Mouse (Mus musculus) fibroblast of lung, adult 2 months (primary cell): ENCODE data around the gene Mdh1b.

ENCODE experiments used
- DNase-seq: peaks from one replicate; pipeline ENCODE4 v3.0.0-alpha.2; 2011; ENCODE audit warnings: low read depth

Mdh1b gene

DNA sequence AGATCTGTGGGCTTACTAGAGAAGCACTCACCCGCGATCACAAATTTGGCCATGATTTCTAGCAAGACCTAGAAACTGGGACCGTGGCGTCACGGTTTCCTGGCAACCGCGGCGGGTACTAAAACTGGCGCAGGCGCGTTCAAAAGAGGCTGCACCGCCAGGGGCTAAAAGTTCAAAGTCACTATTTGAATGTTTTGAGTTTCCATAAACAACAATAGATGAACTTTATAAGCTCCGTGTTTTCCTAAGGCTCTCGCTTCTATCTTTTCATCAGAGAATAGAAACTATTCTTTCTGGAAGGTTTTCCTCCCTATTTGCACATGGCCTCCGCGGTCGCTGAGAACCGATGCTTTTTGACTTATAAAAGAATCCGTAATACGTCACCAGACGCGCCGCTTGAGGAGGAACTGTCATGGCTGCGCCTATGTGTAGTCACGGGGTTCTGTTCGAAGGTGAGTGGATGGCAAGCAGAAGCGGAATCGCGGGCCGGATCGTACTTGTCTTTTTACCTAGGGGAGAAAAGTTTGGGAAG lies at the start of gene Mdh1b, which contains the start of gene Fastkd2:
Gene Mdh1b (minus strand): TSS at position 79 of the 532 bp plus-strand sequence.
Gene Fastkd2 (plus strand): TSS at position 375 of the 532 bp plus-strand sequence.
- peak; percentile 90 for DNase-seq

- DNase-seq, result peak; percentile 85
Measured at GRCm38 (mm10) chr1:63776902-63777630, 46.9 kb upstream of the Mdh1b start.

DNA sequence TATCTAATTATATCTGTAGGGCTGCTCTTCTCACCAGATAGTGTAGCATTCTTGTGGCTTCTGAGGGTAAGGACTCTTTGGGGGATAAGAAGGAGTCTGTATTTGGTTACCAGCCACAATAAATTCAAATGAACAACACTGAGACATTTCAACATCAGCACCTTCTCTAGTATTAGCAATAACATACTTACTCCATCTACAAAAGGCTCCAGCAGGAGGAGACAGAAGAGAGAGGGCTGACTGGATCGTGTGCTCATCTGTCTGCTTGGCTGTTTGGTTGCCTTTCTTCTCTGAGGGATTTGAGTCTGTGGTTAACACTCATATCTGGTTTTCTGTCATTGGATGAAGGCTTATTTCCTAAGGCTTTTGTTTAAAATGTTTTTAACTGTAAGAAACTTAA lies 46.3 kb upstream of the Mdh1b start:
- peak; percentile 40 for DNase-seq

GRCm38 (mm10) chr1:63770309-63770708 lies 40.2 kb upstream of the Mdh1b start:
- no peak for DNase-seq

DNA sequence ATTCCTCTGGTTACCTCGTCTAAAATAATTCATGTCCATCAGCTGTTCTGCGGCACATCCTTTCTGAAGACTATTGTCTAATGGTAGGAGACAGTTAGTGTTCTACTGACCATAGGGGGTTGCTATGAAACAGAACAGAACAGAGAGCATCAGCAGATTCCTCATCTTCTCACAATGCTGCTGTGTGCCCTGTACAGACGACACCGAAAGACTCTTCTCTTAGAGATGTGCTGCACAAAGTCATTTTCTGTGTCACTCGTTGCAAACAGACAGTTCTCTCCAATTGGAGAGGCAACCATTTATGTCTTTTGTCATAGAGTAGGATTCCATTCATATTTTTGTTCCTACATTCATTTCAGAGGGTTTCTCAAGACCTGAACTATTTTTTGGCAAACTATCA lies 39.0 kb upstream of the Mdh1b start, which contains the start of gene 4933402D24Rik:
Gene 4933402D24Rik (minus strand): TSS at position 101 of the 400 bp plus-strand sequence.
- DNase-seq, result no peak

DNA sequence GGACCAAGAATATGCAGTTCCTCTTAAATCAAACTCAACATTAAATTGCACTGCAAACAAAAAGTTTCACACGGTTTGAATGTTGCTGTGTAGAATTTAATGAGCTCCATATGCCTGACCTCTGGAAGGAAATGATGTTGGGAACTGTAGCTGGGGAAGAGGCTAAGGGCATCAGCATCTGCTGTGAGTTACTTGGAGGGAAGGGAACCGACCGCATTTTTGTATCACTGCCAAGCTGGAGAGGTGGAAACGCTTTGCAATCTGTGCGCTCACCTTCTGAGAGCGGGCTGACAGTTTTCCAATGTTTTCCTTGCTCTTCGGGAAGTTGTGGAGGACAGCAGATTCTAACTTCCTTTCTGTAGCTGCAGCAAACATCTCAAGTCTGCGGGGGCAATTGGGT lies 38.0 kb upstream of the Mdh1b start:
- peak; percentile 62 for DNase-seq

GRCm38 (mm10) chr1:63764395-63764794 lies 34.3 kb upstream of the Mdh1b start:
- DNase-seq, result no peak

- DNase-seq, result no peak
Measured at GRCm38 (mm10) chr1:63763881-63764386, 33.8 kb upstream of the Mdh1b start.

DNA sequence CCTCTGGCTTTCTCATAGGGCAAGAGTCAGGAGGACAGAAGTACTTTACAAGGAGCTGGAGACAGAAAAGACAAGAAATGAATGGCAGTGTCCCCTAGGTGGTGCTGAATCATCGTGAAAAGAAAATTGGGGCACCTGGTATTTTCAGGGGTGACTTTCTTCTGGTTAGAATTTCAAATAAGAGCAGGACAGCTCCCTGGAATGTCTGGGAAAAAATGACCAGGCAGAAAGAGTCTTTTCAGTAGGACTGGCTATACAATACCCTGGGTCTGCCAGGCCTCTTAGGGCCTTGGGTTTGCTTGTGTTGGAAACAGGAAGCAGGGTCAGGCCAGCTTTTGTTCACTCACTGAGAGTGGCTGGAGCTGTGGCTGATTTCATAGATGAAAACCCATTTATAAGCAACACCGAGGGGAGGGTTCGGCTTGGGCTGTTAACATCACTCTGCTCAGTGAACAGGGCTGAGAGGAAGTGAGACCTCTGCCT lies 33.1 kb upstream of the Mdh1b start:
- DNase-seq, result peak; percentile 74

- no peak for DNase-seq
Measured at GRCm38 (mm10) chr1:63756005-63756404, 25.9 kb upstream of the Mdh1b start.

- no peak for DNase-seq
Measured at GRCm38 (mm10) chr1:63729796-63730195, 322 bp downstream of the Mdh1b start.

DNA sequence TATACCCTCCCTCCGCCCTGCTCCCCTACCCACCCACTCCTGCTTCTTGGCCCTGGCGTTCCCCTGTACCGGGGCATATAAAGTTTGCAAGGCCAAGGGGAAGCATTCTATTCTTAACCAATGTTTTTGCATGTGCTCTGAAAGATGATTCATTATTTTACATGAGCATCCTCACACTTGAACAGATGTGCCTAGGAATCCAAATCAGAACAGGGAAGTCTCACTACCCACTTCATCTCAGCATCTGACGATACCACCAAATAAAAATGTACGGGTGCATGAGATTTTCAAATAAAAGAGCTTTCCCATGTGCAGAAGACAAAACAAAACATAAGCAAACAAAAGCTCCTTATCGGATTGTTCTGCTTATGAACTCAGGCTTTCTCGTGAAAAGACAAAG lies 10.0 kb downstream of the Mdh1b start:
- DNase-seq, result no peak

GRCm38 (mm10) chr1:63708876-63709275 lies 21.2 kb downstream of the Mdh1b start:
- DNase-seq, result no peak

DNA sequence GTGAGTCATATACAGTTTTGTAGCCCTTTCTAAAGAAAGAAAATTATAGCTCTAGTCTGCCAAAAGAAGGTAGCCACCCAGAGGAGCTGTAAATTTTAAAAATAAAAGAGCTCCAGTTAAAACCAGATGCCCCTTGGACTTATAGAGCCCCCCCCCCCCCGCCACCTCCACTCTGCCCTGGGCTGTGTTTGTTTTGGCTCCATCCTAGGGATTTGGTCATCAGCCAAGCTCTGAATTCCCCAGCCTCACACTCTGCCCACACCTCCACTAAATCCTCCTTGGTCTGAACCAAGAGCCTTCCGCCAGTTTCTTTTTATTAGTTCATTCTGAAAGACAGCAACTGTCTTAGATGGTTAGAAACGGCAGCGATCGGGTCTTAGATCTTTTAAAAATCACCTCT lies 24.4 kb downstream of the Mdh1b start:
- no peak for DNase-seq

DNA sequence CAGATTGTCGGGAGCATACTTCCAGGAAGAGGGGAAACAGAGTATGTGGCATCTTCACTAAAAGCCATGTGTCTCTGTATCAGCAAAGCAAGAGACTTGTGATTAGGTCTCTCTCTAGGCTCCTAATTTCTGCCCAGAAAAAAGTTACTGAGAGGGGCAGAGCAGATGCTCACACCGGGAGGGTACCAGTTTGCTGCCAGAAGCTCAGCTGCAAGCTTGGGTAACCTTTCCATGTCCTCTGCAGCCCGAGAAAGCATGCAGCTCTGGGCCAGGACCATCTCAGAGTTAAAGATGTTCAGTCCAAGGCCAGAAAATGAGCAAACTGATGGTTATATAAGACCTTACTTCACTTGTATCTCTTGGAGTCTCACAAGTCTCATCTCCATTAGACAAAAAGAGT lies 33.3 kb downstream of the Mdh1b start:
- DNase-seq, result no peak

GRCm38 (mm10) chr1:63686827-63687226 lies 43.3 kb downstream of the Mdh1b start, which contains the start of gene Dytn:
Gene Dytn, minus strand, starts transcription at chr1:63686927.
- no peak for DNase-seq

GRCm38 (mm10) chr1:63675975-63676374 lies 54.1 kb downstream of the Mdh1b start:
- DNase-seq, result no peak

DNA sequence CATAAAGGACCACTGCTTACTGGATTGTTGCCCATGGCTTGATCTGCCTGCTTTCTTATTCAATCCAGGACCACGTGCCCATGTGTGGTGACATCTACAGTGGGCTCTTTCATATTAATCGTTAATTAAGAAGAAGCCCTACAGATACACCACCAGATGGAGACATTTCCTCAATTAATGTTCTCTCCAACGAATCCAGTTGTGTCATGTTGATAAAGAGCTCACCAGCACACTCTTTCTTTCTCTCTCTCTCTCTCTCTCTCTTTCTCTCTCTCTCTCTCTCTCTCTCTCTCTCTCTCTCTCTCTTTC lies 61.3 kb downstream of the Mdh1b start:
- DNase-seq, result peak; percentile 51

- no peak for DNase-seq
Measured at GRCm38 (mm10) chr1:63667949-63668851, 61.9 kb downstream of the Mdh1b start.

DNA sequence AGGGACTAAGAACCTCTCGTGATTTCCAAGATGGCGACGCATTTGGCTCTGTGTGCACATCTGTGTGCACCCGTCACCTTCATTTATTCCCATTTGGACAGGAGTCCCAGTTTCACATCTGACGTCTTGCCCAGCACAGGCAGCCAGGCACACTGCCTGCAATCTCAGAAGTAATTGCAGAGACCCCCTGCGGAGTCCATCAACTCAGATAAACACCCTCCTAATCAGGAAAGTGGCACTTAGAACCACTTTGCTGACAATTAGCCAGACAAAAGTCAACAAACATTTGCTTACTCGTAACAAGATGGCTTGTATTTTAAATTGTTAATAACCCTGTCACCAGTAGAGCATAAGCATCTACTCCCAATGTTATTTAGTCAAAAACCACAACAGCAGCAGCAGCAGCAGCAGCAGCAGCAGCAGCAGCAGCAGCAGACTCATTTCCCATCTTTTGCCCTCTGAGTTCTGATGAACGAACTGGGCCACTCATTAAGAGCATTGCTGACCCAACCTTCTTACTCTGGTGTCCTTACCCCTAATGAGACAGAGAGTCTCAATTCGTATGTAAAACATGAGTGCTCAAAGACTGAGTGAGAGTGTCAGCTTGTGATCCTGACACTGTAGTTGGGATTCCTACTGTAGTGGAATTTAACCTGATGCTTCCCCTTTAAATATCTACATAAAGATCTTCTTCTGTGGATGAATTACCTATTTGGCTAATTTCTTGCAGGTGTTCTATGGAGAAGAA lies 62.7 kb downstream of the Mdh1b start:
- no peak for DNase-seq

GRCm38 (mm10) chr1:63666089-63666488 lies 64.0 kb downstream of the Mdh1b start:
- DNase-seq, result no peak

GRCm38 (mm10) chr1:63659591-63659990 lies 70.5 kb downstream of the Mdh1b start:
- peak; percentile 49 for DNase-seq
